ENCODE assay signal across 20 mouse cellular contexts in the genomic region with DNA sequence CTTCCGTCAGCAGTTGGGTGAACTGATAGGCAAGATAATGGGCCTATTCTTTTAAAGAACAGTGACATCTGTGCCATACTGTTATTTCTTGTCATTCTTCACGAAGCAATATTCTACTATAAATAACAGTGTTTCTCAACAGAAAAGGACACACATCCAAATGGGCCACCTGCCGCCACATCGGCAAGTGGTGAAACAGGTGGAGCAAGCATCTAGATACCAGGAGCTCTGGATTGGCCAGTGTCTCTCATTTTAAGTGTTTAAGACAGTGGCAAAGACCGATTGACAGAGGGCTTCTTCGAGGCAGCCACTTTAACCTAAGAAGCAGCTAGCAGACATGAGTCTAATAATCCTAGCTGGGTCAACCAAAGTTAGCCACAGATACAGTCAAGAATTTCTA.
"Had no signal": no experiment of that assay in that cellular context is flagged by ENCODE, and none has a peak within 500 bp of the region (broad histone marks: within the 10 kb centered on the region; RNA-seq: fewer than 3 reads in every experiment).

No protein-coding gene starts in this region.

- DNase-seq: kidney, adult 18-20 months; kidney, adult 9 months; kidney, postnatal 14 days; kidney, postnatal 4 days; layer of hippocampus, adult 9-11 months; lung, adult 2 months; lung, postnatal 14 days; lung, postnatal 4 days; retina, postnatal 1 day; right cerebral cortex, postnatal 25 days; spleen, adult 18-20 months; thymus, adult 18-20 months; thymus, postnatal 36 days had no signal

- H3K27me3 ChIP-seq: midbrain, embryonic 15.5 days; neural tube, embryonic 13.5 days had no signal

- H3K4me3 ChIP-seq: layer of hippocampus, adult 2 months; midbrain, embryonic 10.5 days; midbrain, embryonic 15.5 days; neural tube, embryonic 13.5 days had no signal

- H3K36me3 ChIP-seq: midbrain, embryonic 10.5 days; midbrain, embryonic 15.5 days; neural tube, embryonic 13.5 days had no signal

- ATAC-seq: inflammation-experienced regulatory T-cells, adult 6 months; intestine, embryonic 16.5 days; midbrain, embryonic 15.5 days had no signal

- H3K4me2 ChIP-seq: midbrain, embryonic 15.5 days; neural tube, embryonic 13.5 days had no signal

- H3K9me3 ChIP-seq: midbrain, embryonic 10.5 days; midbrain, embryonic 15.5 days; neural tube, embryonic 13.5 days had no signal

- H3K27ac ChIP-seq: layer of hippocampus, adult 2 months; liver, embryonic 14.5 days; midbrain, embryonic 10.5 days; midbrain, embryonic 15.5 days; neural tube, embryonic 13.5 days had no signal

- H3K9ac ChIP-seq: liver, embryonic 14.5 days; midbrain, embryonic 15.5 days; neural tube, embryonic 13.5 days had no signal
